Mouse (Mus musculus): ENCODE measurements around the gene Lrp6. TPM values are rescaled to one million over a fixed set of nuclear protein-coding genes. Genes with fewer than 3 reads are reported as not detected.

The Lrp6 gene
- polyA plus RNA-seq, 3 experiments from 2014 or later = 3.5 to 14.2 (median 10.1) TPM

GRCm38 (mm10) chr6:134567986-134568556 lies 1.3 kb upstream of the Lrp6 start:
- ATAC-seq = no peak

- ATAC-seq = peak; percentile 1
Measured at GRCm38 (mm10) chr6:134566248-134566817, 432 bp downstream of the Lrp6 start.

- ATAC-seq = no peak
Measured at GRCm38 (mm10) chr6:134565606-134566247, 1.0 kb downstream of the Lrp6 start.

- ATAC-seq = no peak
Measured at GRCm38 (mm10) chr6:134564539-134564938, 2.2 kb downstream of the Lrp6 start.

- ATAC-seq = no peak
Measured at GRCm38 (mm10) chr6:134559635-134560034, 7.1 kb downstream of the Lrp6 start.

- ATAC-seq = peak; percentile 52
Measured at GRCm38 (mm10) chr6:134558546-134559129, 8.1 kb downstream of the Lrp6 start.

GRCm38 (mm10) chr6:134557043-134557442 lies 9.7 kb downstream of the Lrp6 start:
- no peak for ATAC-seq

- no peak for ATAC-seq
Measured at GRCm38 (mm10) chr6:134556185-134556950, 10.4 kb downstream of the Lrp6 start.

- no peak for ATAC-seq
Measured at GRCm38 (mm10) chr6:134555178-134555577, 11.6 kb downstream of the Lrp6 start.

- ATAC-seq = no peak
Measured at GRCm38 (mm10) chr6:134554230-134554629, 12.5 kb downstream of the Lrp6 start.

GRCm38 (mm10) chr6:134551007-134551406 lies 15.8 kb downstream of the Lrp6 start:
- no peak for ATAC-seq

- ATAC-seq = no peak
Measured at GRCm38 (mm10) chr6:134550396-134550795, 16.4 kb downstream of the Lrp6 start.

GRCm38 (mm10) chr6:134544843-134545242 lies 21.9 kb downstream of the Lrp6 start:
- no peak for ATAC-seq

GRCm38 (mm10) chr6:134544093-134544492 lies 22.7 kb downstream of the Lrp6 start:
- ATAC-seq = no peak

- peak; percentile 31 for ATAC-seq
Measured at GRCm38 (mm10) chr6:134543607-134544006, 23.2 kb downstream of the Lrp6 start.

- no peak for ATAC-seq
Measured at GRCm38 (mm10) chr6:134542374-134542773, 24.4 kb downstream of the Lrp6 start.

GRCm38 (mm10) chr6:134540161-134540560 lies 26.6 kb downstream of the Lrp6 start:
- no peak for ATAC-seq

GRCm38 (mm10) chr6:134539459-134539858 lies 27.3 kb downstream of the Lrp6 start:
- ATAC-seq = no peak

GRCm38 (mm10) chr6:134538805-134539204 lies 28.0 kb downstream of the Lrp6 start:
- no peak for ATAC-seq

GRCm38 (mm10) chr6:134537461-134538117 lies 29.2 kb downstream of the Lrp6 start:
- no peak for ATAC-seq

GRCm38 (mm10) chr6:134535169-134535568 lies 31.6 kb downstream of the Lrp6 start:
- no peak for ATAC-seq

- peak; percentile 87 for ATAC-seq
Measured at GRCm38 (mm10) chr6:134533021-134533420, 33.7 kb downstream of the Lrp6 start.

All from inflammation-experienced regulatory T-cells, adult 6 months (primary cell).